11 mouse cellular contexts compared by ENCODE assay signal in the genomic region with DNA sequence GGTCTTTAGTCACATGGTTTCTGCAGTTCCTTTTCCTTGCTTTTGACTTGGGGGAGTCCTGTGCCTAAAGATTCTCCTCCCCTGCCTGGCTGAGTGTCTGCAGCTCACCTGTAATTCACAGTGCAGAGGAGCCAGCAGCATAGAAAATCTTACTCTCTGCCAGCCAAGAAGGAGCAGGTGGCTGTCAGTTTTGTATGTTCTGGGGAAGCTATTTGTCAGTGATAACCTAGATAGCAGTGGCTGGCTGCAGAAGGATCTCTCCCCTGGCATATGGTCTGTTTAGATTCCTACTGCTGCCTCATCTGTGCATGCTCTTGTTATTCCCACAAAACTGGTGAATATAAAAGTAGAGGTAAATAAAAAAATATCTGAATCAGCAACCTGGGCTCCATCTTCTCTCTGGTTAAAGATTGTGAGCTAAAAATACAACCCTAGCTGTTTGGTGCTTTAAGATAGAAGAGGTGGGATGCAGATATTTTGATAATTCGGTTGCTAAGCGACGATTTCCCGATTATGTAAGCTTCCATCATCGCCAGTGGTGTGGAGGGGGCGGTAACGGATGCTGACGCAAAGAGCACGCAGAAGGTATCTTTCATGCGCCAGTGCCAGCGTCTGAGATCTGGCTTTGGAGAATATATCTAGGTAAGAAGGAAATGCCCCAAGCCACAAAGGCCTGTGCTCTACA. TPM values are rescaled to one million over a fixed set of nuclear protein-coding genes. Genes with fewer than 3 reads are reported as not detected.
DNase-seq lines count a peak whose midpoint lies in the region; ATAC-seq lines count a peak whose summit lies in the region.
"Had no signal": no experiment of that assay in that cellular context is flagged by ENCODE, and none has a peak within 500 bp of the region (broad histone marks: within the 10 kb centered on the region; RNA-seq: fewer than 3 reads in every experiment).

No protein-coding gene starts in this region.

- ATAC-seq in megakaryocyte-erythroid progenitor cell, adult 5-6 weeks (replicated peaks; ENCODE audit: low FRiP score, low TSS enrichment, poor library complexity, severe bottlenecking) = no peak
- ATAC-seq: intestine, postnatal 0 days had no signal

- intact Hi-C loops in left cerebral cortex, postnatal 36 days (cut with DNase I) = no loop called here

- peak; percentile 97 for DNase-seq in brain, adult 2 months (ENCODE audit: low read depth, low spot score)
- DNase-seq in cerebellum, adult 8-10 months = peak; percentile 78
- peak; percentile 73 to 90 for DNase-seq in layer of hippocampus, adult 18-20 months (ENCODE audit: low spot score in 2 of 2)
- peak; percentile 78 to 85 for DNase-seq in left cerebral cortex, postnatal 36 days (ENCODE audit: low spot score in 2 of 2)
- DNase-seq in kidney, postnatal 4 days = no peak
- no peak for DNase-seq in MN1 (ENCODE audit: low spot score)
- no peak for DNase-seq in testis, postnatal 14 days (ENCODE audit: low spot score)
- DNase-seq: gastrocnemius, postnatal 36 days had no signal

RNA-seq across cellular contexts. Expression of a gene that starts 41.1 kb away (rescaled TPM):
- total RNA-seq in layer of hippocampus, adult 18-20 months (2021) = 10 to 100 TPM; 63.9 to 72.3 TPM
- total RNA-seq in left cerebral cortex, postnatal 36 days (2021) = 100 to 1,000 TPM; 104 to 105 TPM
- not detected in 2 replicates for total RNA-seq in megakaryocyte-erythroid progenitor cell, adult 5-6 weeks (2014; fragmentation: Nextera tagmentation)
- total RNA-seq in megakaryocyte-erythroid progenitor cell, adult 5-6 weeks (2017) = not detected in 2 replicates
- total RNA-seq: monocyte, adult 5-6 weeks had no signal

RNA-seq across cellular contexts. Expression of a gene that starts 58.9 kb away (rescaled TPM):
- 10 to 100 TPM; 19.0 to 23.3 TPM for total RNA-seq in layer of hippocampus, adult 18-20 months (2021)
- 10 to 100 TPM; 37.2 to 43.8 TPM for total RNA-seq in left cerebral cortex, postnatal 36 days (2021)
- 0.55 and 0.77 TPM in 2 replicates for total RNA-seq in megakaryocyte-erythroid progenitor cell, adult 5-6 weeks (2014; fragmentation: Nextera tagmentation)
- 1.1 and 2.7 TPM in 2 replicates for total RNA-seq in megakaryocyte-erythroid progenitor cell, adult 5-6 weeks (2017)

Comparison
In these comparisons a context has a peak if more than half of its experiments do, and no peak if none do; other contexts are left out.
1. DNase-seq: peak in brain, adult 2 months (single experiment), cerebellum, adult 8-10 months (single experiment), layer of hippocampus, adult 18-20 months (2 of 2) and left cerebral cortex, postnatal 36 days (2 of 2); none in kidney, postnatal 4 days (0 of 2), MN1 (single experiment) and testis, postnatal 14 days (single experiment).
2. RNA of a gene that starts 41.1 kb away (total RNA-seq): 104 to 105 TPM in left cerebral cortex, postnatal 36 days and 63.9 to 72.3 TPM in layer of hippocampus, adult 18-20 months; not detected in megakaryocyte-erythroid progenitor cell, adult 5-6 weeks; every median in the first group is over 10 times any median in the second.
3. RNA of a gene that starts 58.9 kb away (total RNA-seq): 37.2 to 43.8 TPM in left cerebral cortex, postnatal 36 days and 19.0 to 23.3 TPM in layer of hippocampus, adult 18-20 months; 0.55 to 2.7 TPM in megakaryocyte-erythroid progenitor cell, adult 5-6 weeks; every median in the first group is over 4 times any median in the second.